Mouse (Mus musculus) kidney, adult 10 weeks (tissue): ENCODE results near the gene Klk14. TPM values are rescaled to one million over a fixed set of nuclear protein-coding genes. Genes with fewer than 3 reads are reported as not detected.

Experiments used
- polyA plus RNA-seq: library from polyadenylated mRNA; stranded (reverse); fragments of 350-450 nt; fragmentation: Illumina TruSeq; extraction: RNeasy Lipid Tissue Mini Kit (QIAGEN cat#74804); gene quantifications from one replicate; pipeline ENCODE4 v1.2.3, GENCODE M21; 2014; ENCODE audit warnings: low read depth, low replicate concordance

The Klk14 gene
- not detected for polyA plus RNA-seq

DNA sequence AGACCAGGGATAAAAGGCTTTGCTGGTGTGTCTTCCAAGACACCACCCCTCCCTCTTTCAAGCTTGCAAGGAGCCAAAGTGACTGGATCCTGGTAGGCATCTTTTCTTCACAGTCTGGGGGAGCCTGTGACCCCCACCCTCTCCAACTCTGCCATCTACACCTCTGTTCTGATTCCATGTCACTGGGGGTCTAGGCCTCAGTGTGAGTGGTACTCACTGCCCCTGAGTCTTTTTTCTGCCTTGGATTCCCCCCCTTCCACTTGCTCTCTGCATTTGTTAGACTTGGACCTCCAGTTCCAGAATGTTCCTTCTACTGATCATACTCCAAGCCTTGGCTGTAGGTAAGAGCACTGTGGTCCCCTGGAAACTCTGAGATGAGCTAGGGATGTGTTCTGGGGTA, at the start of gene Klk14:
Gene Klk14 (plus strand): TSS at position 301 of the 400 bp plus-strand sequence.

DNA sequence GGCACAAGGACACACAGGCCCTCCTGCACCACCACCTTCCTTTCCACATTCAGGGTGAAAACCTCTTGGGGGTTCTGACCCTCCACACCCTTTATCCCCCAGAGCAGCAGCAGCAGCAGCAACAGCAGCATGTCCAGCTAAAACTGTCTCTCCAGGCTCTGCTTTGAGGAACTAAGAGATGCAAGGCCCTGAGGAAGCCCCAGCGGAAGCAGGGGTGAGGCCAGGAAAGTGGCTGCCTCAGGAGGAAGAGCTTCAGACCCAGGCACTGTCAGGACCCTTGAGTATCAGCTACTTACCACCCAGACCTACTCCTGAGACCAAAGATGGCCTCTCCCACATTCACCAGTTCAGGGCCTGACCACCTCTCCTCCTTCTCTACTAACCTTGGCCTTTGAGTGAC, 30.2 kb upstream of the Klk14 start, which contains the start of gene Siglece:
Gene Siglece (minus strand): TSS at position 160 of the 400 bp plus-strand sequence.

DNA sequence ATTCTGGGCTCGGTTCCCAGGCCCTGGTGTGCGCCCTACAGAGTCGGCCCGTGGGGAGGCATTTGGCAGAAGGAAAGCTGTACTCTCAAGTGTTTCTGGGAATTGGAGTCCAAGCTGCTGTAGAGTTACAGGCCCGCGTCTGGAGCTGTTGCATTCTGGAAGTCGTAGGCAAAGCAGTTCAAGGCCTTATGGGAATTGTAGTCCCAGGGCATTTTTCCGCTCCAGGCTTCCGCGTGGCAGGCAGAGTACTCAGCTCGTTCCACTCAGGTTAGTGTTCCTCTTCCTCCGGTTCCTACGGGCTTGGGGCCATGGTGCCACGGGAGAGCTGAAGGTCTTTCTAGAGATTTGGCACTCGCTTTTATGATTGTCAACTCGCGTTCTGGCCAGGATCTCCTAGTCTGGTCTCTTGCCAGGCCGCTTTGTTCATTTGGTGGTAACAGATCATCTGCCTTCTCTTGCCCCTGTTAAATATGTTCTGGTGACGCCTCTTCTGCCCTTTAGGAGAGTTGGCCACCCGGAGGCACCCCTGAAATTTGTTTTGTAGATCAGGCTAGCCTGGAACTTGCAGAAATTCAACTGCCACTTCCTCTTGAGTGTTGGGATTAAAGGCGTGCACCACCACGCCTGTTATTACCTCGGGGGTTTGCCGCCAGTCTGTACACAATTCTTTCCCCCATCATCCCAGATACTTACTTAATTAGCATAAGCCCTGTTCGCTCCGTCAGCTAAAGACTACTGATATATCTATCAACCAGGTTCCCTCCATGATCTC, 18.2 kb upstream of the Klk14 start, which contains the start of gene Ctu1:
Gene Ctu1 (plus strand): TSS at position 208 of the 772 bp plus-strand sequence.

DNA sequence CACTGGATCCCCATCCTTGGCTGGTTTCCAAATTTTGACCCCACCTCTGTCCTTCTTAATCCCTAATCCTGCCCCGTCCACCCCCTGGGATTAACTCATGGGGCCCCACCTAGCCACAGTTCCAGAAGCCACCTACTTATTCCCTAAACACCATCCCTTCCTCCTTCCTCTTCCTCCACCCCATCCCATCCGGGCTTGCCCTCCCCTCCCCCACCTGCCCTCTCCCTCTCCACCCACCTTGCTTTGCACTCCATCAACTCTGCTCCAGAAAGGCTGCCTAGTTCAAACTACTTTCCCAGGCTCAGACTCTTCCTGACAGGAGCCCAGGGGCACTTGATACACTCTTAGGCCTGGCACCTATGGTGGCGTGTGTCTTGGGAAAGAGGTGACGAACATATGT, 22.0 kb downstream of the Klk14 start, which contains the start of gene Klk13:
Gene Klk13 (plus strand): TSS at position 301 of the 400 bp plus-strand sequence.

Other genes starting within 250 kb of the Klk14 start
- not detected for gene Cldnd2, start 249.6 kb upstream of the Klk14 start, polyA plus RNA-seq
- 12.4 TPM for gene Etfb, start 246.3 kb upstream of the Klk14 start, polyA plus RNA-seq
- gene Gm45233, start 246.3 kb upstream of the Klk14 start, polyA plus RNA-seq: not detected
- gene Vsig10l, start 227.3 kb upstream of the Klk14 start, polyA plus RNA-seq: 0.89 TPM
- gene Iglon5, start 200.3 kb upstream of the Klk14 start, polyA plus RNA-seq: not detected
- gene 4931406B18Rik, start 184.5 kb upstream of the Klk14 start, polyA plus RNA-seq: not detected
- 1.7 TPM for gene Cd33, start 146.0 kb upstream of the Klk14 start, polyA plus RNA-seq
- 1.6 TPM for gene Zfp658, start 128.2 kb upstream of the Klk14 start, polyA plus RNA-seq
- gene Zfp719, start 110.8 kb upstream of the Klk14 start, polyA plus RNA-seq: 13.8 TPM
- not detected for gene Zfp819, start 83.2 kb upstream of the Klk14 start, polyA plus RNA-seq
- gene Ceacam18, start 55.7 kb upstream of the Klk14 start, polyA plus RNA-seq: not detected
- gene Siglece, start 30.3 kb upstream of the Klk14 start, polyA plus RNA-seq: 0.32 TPM
- 1.4 TPM for gene Ctu1, start 18.4 kb upstream of the Klk14 start, polyA plus RNA-seq
- gene Klk13, start 22.1 kb downstream of the Klk14 start, polyA plus RNA-seq: not detected
- gene Klk12, start 78.5 kb downstream of the Klk14 start, polyA plus RNA-seq: not detected
- gene Klk11, start 84.2 kb downstream of the Klk14 start, polyA plus RNA-seq: not detected
- not detected for gene Klk10, start 90.6 kb downstream of the Klk14 start, polyA plus RNA-seq
- not detected for gene Klk9, start 101.5 kb downstream of the Klk14 start, polyA plus RNA-seq
- not detected for gene Klk8, start 107.2 kb downstream of the Klk14 start, polyA plus RNA-seq
- not detected for gene Klk7, start 120.9 kb downstream of the Klk14 start, polyA plus RNA-seq
- not detected for gene Klk6, start 134.1 kb downstream of the Klk14 start, polyA plus RNA-seq
- gene Klk5, start 151.6 kb downstream of the Klk14 start, polyA plus RNA-seq: not detected
- not detected for gene Klk4, start 190.7 kb downstream of the Klk14 start, polyA plus RNA-seq
- not detected for gene Klk15, start 243.3 kb downstream of the Klk14 start, polyA plus RNA-seq